Mouse (Mus musculus) liver, embryonic 13.5 days (tissue): ENCODE results near the gene Yaf2. TPM values are rescaled to one million over a fixed set of nuclear protein-coding genes. Genes with fewer than 3 reads are reported as not detected.

Experiments
- ATAC-seq: fragments of 200-750 bp; cut with Nextera tagmentation; 2 replicates; pipeline ENCODE4 v1.8.0; 2017; ENCODE audit warnings: low read depth, mild to moderate bottlenecking, moderate number of reproducible peaks, moderate library complexity
- DNase-seq: peaks from one replicate; pipeline ENCODE4 v3.0.0; 2022
- H3K27ac ChIP-seq: fragments of 300-500 bp; sonication (generic); 2 replicates; pipeline ENCODE4 v1.5.1; 2015; ENCODE audit warnings: moderate library complexity, mild to moderate bottlenecking, inconsistent platforms
- H3K27me3 ChIP-seq: fragments of 300-500 bp; sonication (generic); 2 replicates; pipeline ENCODE4 v1.6.1; 2015; ENCODE audit warnings: mild to moderate bottlenecking, inconsistent platforms
- H3K36me3 ChIP-seq: fragments of 300-500 bp; sonication (generic); 2 replicates; pipeline ENCODE4 v1.6.1; 2015; ENCODE audit warnings: mild to moderate bottlenecking, inconsistent platforms
- H3K4me1 ChIP-seq: fragments of 300-500 bp; sonication (generic); replicated peaks from 2 replicates; pipeline ENCODE4 v1.6.1; 2015; ENCODE audit warnings: inconsistent platforms
- H3K4me2 ChIP-seq: fragments of 300-500 bp; sonication (generic); 2 replicates; pipeline ENCODE4 v1.6.1; 2015; ENCODE audit warnings: inconsistent platforms, mild to moderate bottlenecking, moderate library complexity
- H3K4me3 ChIP-seq: fragments of 300-500 bp; sonication (generic); replicated peaks from 2 replicates; pipeline ENCODE4 v1.5.1; 2015; ENCODE audit warnings: mild to moderate bottlenecking, inconsistent platforms
- H3K9ac ChIP-seq: fragments of 300-500 bp; sonication (generic); 2 replicates; pipeline ENCODE4 v1.6.1; 2015; ENCODE audit warnings: mild to moderate bottlenecking, inconsistent platforms
- H3K9me3 ChIP-seq: fragments of 300-500 bp; sonication (generic); replicated peaks from 2 replicates; pipeline ENCODE4 v1.6.1; 2016; ENCODE audit warnings: inconsistent platforms
- WGBS: fragments of 180-500 bp; shearing (Covaris S2); methylation state at CpG from one replicate; pipeline ENCODE4 v1.1.7; 2015; ENCODE audit not compliant: insufficient replicate concordance; 5-methylcytosine and 5-hydroxymethylcytosine counted together
- polyA plus RNA-seq: library from polyadenylated mRNA; unstranded; fragments of >200 nt; fragmentation: Nextera tagmentation; extraction: Ambion mirVana; gene quantifications from 2 replicates; pipeline ENCODE4 v1.2.1, GENCODE M21; 2015

Gene Yaf2
- polyA plus RNA-seq, 1 experiment from 2014 or later, result 35.0 TPM

DNA sequence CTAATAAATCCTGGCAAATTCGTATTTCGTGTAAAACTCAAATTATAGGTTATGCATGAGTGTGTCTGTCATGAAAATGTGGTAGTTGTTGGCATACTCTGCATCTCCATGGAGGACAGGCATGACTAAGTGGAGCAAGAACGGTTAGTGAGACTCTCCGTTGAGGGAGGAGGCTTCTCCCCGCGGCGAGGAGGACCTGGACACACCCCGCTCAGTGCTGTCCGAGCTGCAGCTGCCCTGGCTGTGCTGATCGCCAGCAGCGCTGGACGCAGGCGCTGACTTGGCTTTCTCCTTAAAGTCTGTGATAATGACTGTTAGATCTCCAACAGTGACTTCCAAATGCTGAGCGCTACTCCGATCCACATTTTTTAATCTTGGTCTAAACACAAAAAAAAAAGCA, 51.5 kb downstream of the Yaf2 start:
- DNase-seq, result peak; percentile 44
- Histone ChIP-seq H3K9ac (no peak overlapping the region), H3K4me1 (peaks cover 31% of the 10 kb centered on the region), H3K4me3 (no peak overlapping the region), H3K36me3 (peaks cover 28% of the 10 kb centered on the region; the same call in 1 of the 2 replicates), H3K9me3 (no peaks in the 10 kb centered on the region), H3K4me2 (peak overlapping the region; percentile 29; the same call in 1 of the 2 replicates), H3K27me3 (no peaks in the 10 kb centered on the region), H3K27ac (peak overlapping the region; percentile 59)
- 59% methylated on average over 15 of the region's 15 CpGs for WGBS
- ATAC-seq, result peak; percentile 82

DNA sequence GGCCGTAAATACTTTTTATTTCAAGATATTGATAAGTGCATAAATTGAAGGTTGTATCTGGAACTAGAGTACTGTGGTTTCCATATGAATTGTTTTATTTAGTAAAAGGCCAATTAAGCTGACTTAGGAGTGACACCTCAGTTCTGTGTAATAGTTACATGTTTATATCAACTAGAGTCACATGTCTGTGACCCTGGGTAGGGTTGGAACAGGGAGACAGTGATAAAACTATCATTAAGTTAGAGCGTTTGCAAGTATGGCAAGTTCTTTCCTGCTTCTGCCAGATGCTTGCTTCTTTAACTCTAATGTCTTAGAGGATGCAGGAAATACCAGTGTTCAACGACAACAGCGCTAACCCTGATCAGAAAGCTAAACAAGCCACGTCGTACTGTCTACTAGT, 52.4 kb downstream of the Yaf2 start:
- no peaks in the 10 kb centered on the region for H3K27me3 ChIP-seq
- peak; percentile 88 for ATAC-seq
- peak; percentile 34 for DNase-seq
- H3K36me3 ChIP-seq, result peaks cover 21% of the 10 kb centered on the region; the same call in 1 of the 2 replicates
- peak overlapping the region; percentile 74 for H3K27ac ChIP-seq
- H3K9me3 ChIP-seq, result no peaks in the 10 kb centered on the region
- WGBS, result 50% methylated on average over 6 of the region's 6 CpGs
- no peak overlapping the region for H3K4me3 ChIP-seq
- peaks cover 31% of the 10 kb centered on the region for H3K4me1 ChIP-seq
- peak overlapping the region; percentile 41; the same call in 1 of the 2 replicates for H3K9ac ChIP-seq
- H3K4me2 ChIP-seq, result peak overlapping the region; percentile 35

DNA sequence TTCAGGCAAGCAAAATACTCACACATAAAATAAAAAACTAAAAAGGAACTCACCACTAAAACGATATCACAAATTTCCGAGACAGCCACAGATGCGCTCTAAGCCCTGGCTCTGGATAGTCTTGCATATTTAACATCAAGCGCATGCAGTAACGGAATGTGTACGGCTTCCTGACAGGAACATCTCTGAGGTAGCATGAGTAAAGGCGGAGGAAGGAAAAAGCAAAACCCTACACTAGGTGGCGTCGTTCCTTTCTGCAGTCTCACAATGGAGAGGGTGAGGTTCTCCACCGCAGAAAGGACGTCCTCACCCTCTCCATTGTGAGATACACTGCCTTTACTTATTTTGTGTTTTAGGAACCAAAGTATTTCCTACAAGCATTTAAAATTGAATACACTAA, 53.4 kb downstream of the Yaf2 start:
- Histone ChIP-seq H3K4me2 (no peak overlapping the region), H3K27me3 (no peaks in the 10 kb centered on the region), H3K4me3 (no peak overlapping the region), H3K4me1 (peaks cover 30% of the 10 kb centered on the region), H3K9ac (no peak overlapping the region), H3K27ac (no peak overlapping the region), H3K9me3 (no peaks in the 10 kb centered on the region), H3K36me3 (peaks cover 20% of the 10 kb centered on the region; the same call in 1 of the 2 replicates)
- DNase-seq (no peak), ATAC-seq (peak; percentile 47; the same call in 1 of the 2 replicates)
- WGBS, result 68% methylated on average over 11 of the region's 11 CpGs

DNA sequence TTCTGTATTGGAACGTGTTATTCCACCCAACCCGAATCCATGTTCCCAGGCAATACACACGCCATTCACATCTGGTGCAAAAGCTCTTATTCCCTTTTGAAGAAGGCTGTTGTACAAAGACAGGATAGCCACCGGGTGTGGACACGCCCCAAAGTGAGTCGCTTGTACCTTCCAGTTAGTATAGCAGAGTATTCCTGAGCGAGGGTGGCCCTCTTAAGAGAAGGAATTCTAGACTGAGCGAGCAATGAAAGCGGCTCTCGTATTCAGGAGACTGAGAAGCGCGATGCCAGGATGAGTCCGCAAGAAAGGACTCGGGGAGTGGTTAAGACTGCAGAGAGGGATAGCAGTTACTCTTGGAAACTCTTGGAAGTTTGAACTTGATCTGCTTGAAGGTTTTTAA, 60.5 kb downstream of the Yaf2 start:
- Histone ChIP-seq H3K36me3 (peaks cover 12% of the 10 kb centered on the region; the same call in 1 of the 2 replicates), H3K9ac (peak overlapping the region; percentile 78), H3K27ac (peak overlapping the region; percentile 90), H3K4me1 (peaks cover 39% of the 10 kb centered on the region), H3K4me2 (peak overlapping the region; percentile 91), H3K4me3 (peak overlapping the region; percentile 84), H3K27me3 (no peaks in the 10 kb centered on the region), H3K9me3 (no peaks in the 10 kb centered on the region)
- no peak for DNase-seq
- ATAC-seq, result no peak
- 10% methylated on average over 14 of the region's 14 CpGs for WGBS

DNA sequence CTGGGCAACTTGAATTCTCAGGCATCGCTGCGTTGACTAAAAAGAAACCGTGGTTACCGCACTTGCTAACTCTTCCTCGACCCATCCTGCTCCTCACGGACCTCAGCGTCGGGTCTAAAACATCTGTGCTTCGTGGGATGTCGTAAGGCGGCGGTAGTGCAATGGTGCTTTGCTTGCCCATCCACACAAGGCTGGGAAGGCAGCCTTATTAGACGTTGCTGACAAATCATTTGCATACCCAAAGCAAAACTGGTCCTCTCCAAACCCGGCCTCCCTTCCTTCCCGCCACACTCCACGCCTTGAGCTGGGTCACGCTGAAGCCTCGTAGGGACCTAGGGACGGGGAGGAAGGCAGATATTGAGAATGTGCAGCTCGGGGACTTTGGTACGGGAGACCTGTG, 61.1 kb downstream of the Yaf2 start:
- peak overlapping the region; percentile 84 for H3K4me3 ChIP-seq
- ATAC-seq (peak; percentile 49), DNase-seq (no peak)
- WGBS, result under 1% methylated on average over 21 of the region's 21 CpGs
- no peaks in the 10 kb centered on the region for H3K9me3 ChIP-seq
- H3K4me1 ChIP-seq, result peaks cover 45% of the 10 kb centered on the region
- H3K9ac ChIP-seq, result peak overlapping the region; percentile 78
- H3K27ac ChIP-seq, result peak overlapping the region; percentile 90
- H3K27me3 ChIP-seq, result no peaks in the 10 kb centered on the region
- peaks cover 7% of the 10 kb centered on the region; the same call in 1 of the 2 replicates for H3K36me3 ChIP-seq
- H3K4me2 ChIP-seq, result peak overlapping the region; percentile 91

DNA sequence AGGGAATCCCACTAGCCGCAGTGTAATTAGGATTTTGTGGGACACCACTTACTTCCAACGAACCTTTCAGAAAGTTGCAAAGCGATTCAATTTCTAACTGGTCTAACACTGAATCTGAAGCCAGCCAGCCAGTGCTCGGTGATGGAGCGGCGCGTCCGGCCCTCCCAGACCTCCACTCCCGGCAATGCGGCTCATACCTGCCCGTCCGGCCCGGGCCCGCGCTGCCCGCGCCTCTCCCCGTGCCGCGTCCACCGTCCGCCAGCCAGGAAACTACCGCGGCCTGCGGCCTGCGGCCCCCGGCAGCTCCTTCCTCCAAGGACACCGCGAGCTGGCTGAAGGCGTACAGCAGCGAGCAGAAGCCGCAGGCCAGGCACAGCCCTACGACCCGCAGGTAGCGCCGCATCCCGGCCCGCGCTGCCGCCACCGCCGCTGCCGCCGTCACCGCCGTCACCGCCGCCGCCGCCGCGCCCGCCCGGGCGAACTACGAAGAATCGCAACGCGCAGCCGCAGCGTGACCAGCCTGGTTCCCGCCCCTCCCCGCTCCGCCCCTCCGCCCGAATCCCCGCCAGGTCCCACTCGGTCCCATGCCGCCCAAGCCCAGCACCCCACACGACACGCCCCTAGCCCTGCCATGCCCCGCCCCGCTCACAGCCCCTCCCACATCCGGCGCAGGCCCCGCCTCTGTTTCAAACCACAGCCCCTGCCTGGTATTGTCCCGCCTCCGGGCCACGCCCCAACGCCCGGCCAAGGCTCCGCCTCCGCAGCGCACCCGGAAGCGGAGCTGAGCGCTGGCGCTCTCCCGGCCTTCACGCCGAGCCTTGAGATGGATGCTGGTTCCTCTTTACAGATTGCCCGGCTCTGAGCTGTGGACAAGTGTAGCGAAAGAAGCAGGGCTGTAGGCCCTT, 61.8 kb downstream of the Yaf2 start, which contains the start of gene Gxylt1:
Gxylt1 (minus strand) TSS at position 501 of the 905 bp plus-strand sequence.
- WGBS, result under 1% methylated on average over 87 of the region's 93 CpGs
- peak within 1 kb of the TSS; percentile 84 for H3K4me3 ChIP-seq
- ATAC-seq (peak; percentile 95), DNase-seq (peak; percentile 100)
- H3K36me3 ChIP-seq, result peaks cover 4% of the 10 kb centered on the region; the same call in 1 of the 2 replicates
- peak within 1 kb of the TSS; percentile 91 for H3K4me2 ChIP-seq
- H3K27ac ChIP-seq, result peak within 1 kb of the TSS; percentile 90
- peak within 1 kb of the TSS; percentile 92 for H3K9ac ChIP-seq
- H3K4me1 ChIP-seq, result peaks cover 52% of the 10 kb centered on the region
- H3K9me3 ChIP-seq, result no peaks in the 10 kb centered on the region
- no peaks in the 10 kb centered on the region for H3K27me3 ChIP-seq

DNA sequence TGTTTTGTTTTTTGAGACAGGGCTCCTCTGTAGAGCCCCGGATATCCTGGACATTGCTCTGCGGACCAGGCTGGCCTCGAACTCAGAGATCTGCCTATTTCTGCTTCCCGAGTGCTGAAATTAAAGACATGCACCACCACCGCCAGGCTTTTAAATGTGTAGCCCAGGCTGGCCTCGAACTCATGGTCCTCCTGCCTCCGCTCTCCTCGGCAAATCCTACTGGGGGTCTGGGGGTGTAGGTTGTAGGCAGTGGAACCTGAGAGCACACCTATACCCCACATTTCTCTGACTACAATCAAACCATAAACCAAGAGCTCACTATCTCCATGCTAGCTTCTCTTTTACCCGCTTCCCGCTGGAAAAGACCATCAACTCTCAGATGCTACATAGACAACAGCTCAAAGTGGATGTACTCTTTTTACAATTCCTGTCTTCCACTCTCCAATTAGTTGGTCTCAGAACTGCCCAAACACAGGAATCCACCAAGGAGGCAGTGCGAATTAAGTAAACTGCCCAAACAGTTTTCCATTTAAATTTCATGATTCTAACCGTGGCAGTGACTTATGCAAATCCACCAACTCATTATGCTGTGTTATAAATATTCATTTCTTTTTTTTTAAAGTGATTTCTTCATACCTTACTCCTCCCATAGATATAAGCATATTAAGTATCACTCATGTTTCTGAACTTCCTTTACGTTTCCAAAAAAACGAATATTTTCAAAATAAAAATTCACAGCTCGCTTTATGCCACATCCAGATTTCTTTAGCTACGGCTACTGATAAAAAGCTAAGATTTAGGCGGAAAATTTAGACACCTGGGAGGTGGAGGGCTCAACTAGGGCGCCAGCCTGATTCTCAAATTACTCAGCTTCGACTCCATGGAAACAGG, 62.7 kb downstream of the Yaf2 start:
- no peaks in the 10 kb centered on the region for H3K9me3 ChIP-seq
- 38% methylated on average over 19 of the region's 19 CpGs for WGBS
- peaks cover 52% of the 10 kb centered on the region for H3K4me1 ChIP-seq
- peak overlapping the region; percentile 92 for H3K9ac ChIP-seq
- peak overlapping the region; percentile 84 for H3K4me3 ChIP-seq
- H3K4me2 ChIP-seq, result peak overlapping the region; percentile 87
- H3K36me3 ChIP-seq, result peaks cover 6% of the 10 kb centered on the region
- DNase-seq (no peak), ATAC-seq (no peak)
- no peaks in the 10 kb centered on the region for H3K27me3 ChIP-seq
- H3K27ac ChIP-seq, result peak overlapping the region; percentile 85

DNA sequence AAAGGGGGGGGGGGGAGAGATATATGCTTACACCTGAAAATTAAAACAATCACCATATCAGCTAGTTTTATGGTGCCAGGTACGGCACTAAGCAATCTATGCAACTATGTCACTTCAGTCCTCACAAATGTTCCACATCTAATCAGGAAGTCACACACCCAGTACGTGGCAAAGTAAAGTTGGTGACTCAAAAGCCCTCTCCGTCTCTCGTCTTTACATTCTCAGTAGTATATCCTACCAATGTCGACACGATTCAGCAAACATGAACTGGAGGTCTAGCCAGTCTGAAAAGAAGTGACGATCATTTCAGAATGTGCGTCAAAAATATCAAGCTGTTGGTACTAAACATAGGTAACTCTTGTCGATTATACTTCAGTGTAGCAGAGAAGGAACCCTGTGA, 63.8 kb downstream of the Yaf2 start:
- WGBS, result 49% methylated on average over 9 of the region's 9 CpGs
- peaks cover 6% of the 10 kb centered on the region for H3K36me3 ChIP-seq
- no peaks in the 10 kb centered on the region for H3K9me3 ChIP-seq
- no peaks in the 10 kb centered on the region for H3K27me3 ChIP-seq
- ATAC-seq (no peak), DNase-seq (no peak)
- peak overlapping the region; percentile 84 for H3K4me3 ChIP-seq
- H3K27ac ChIP-seq, result no peak overlapping the region
- peak overlapping the region; percentile 87 for H3K4me2 ChIP-seq
- no peak overlapping the region; the same call in 1 of the 2 replicates for H3K9ac ChIP-seq
- H3K4me1 ChIP-seq, result peaks cover 52% of the 10 kb centered on the region

DNA sequence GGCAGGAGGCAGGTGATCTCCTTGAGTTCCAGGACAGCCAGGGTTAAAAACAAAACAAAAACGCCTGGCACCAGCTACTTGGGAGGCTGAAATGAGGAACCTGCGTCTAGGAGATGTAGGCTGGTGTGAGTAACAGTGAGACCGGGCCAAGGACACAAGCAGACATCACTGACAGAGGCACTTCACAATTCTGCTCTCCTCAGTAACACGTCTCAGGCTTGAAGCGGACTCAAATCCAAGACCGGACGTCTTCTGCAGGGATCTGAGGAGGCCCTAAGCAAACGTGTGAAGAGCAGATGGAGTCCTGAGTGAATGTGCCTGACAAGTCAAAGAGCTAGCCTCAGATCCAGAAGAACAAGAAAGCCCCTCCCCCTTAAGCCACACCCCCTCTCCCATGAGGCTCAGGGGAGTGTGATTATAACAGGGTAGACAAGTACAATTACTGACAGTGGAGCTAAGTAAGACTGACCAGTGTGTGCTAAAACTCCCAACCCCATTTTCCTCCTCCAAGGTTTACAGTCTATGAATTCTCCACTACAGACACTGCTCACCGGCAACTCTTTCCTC, 66.4 kb downstream of the Yaf2 start:
- 56% methylated on average over 9 of the region's 9 CpGs for WGBS
- ATAC-seq, result no peak

DNA sequence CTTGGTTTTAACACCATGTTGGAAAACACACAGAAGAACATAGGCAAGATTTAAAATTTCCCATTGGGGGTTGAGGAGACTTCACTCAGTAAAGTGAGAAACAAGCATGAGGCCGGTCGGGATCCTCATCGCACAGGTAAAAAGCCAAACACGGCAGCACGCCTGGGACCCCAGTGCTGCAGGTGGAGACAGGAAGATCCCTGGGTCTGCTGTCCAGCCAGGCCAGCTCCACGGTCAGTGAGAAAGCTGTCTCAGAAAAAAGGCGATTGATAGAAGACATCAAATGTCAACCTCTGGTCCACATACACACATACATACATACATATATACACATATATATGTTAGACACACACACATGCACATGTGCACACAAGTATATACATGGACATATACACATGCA, 67.2 kb downstream of the Yaf2 start:
- Histone ChIP-seq H3K9me3 (no peaks in the 10 kb centered on the region), H3K36me3 (peaks cover 6% of the 10 kb centered on the region), H3K4me3 (no peak overlapping the region), H3K27ac (no peak overlapping the region), H3K4me1 (peaks cover 42% of the 10 kb centered on the region), H3K9ac (no peak overlapping the region), H3K4me2 (no peak overlapping the region), H3K27me3 (no peaks in the 10 kb centered on the region)
- WGBS, result 91% methylated on average over 7 of the region's 7 CpGs
- DNase-seq (no peak), ATAC-seq (no peak)

More for the DNA sequence above, 66.4 kb downstream of the Yaf2 start:
- Histone ChIP-seq H3K27me3 (no peaks in the 10 kb centered on the region), H3K36me3 (peaks cover 6% of the 10 kb centered on the region), H3K27ac (no peak overlapping the region), H3K4me2 (no peak overlapping the region), H3K9ac (no peak overlapping the region; the same call in 1 of the 2 replicates), H3K4me3 (no peak overlapping the region), H3K9me3 (no peaks in the 10 kb centered on the region), H3K4me1 (peaks cover 43% of the 10 kb centered on the region)
- DNase-seq, result no peak
